Mouse (Mus musculus) midbrain, postnatal 0 days (tissue): Measurements from ENCODE around the gene Zfand6. TPM values are rescaled to one million over a fixed set of nuclear protein-coding genes. Genes with fewer than 3 reads are reported as not detected.

Experiments
- ATAC-seq: fragments of 200-750 bp; cut with Nextera tagmentation; 2 replicates; pipeline ENCODE4 v1.8.0; 2017; ENCODE audit warnings: moderate number of reproducible peaks, mild to moderate bottlenecking, moderate TSS enrichment, moderate library complexity; ENCODE audit not compliant: low FRiP score
- DNase-seq: peaks from one replicate; pipeline ENCODE4 v3.0.0-alpha.2; 2015; ENCODE audit warnings: low spot score
- H3K27ac ChIP-seq: fragments of 300-500 bp; sonication (generic); 2 replicates; pipeline ENCODE4 v1.5.1; 2014; ENCODE audit warnings: low read depth, mild to moderate bottlenecking, low read length, mixed read lengths
- H3K27me3 ChIP-seq: fragments of 300-500 bp; sonication (generic); 2 replicates; pipeline ENCODE4 v1.6.1; 2014; ENCODE audit warnings: low read length, control low read depth, mixed read lengths; ENCODE audit not compliant: insufficient read depth
- H3K36me3 ChIP-seq: fragments of 300-500 bp; sonication (generic); 2 replicates; pipeline ENCODE4 v1.6.1; 2014; ENCODE audit warnings: low read length, control low read depth, mixed read lengths; ENCODE audit not compliant: insufficient read depth
- H3K4me1 ChIP-seq: fragments of 300-500 bp; sonication (generic); 2 replicates; pipeline ENCODE4 v1.6.1; 2014; ENCODE audit warnings: mild to moderate bottlenecking, control low read depth, antibody characterized with exemption, low read length, mixed read lengths; ENCODE audit not compliant: insufficient read depth
- H3K4me2 ChIP-seq: fragments of 300-500 bp; sonication (generic); 2 replicates; pipeline ENCODE4 v1.6.1; 2014; ENCODE audit warnings: low read depth, mild to moderate bottlenecking, low read length, mixed read lengths; ENCODE audit not compliant: poor library complexity, severe bottlenecking
- H3K4me3 ChIP-seq: fragments of 300-500 bp; sonication (generic); 2 replicates; pipeline ENCODE4 v1.5.1; 2014; ENCODE audit warnings: low read depth, mild to moderate bottlenecking, low read length, moderate library complexity
- H3K9ac ChIP-seq: fragments of 300-500 bp; sonication (generic); replicated peaks from 2 replicates; pipeline ENCODE4 v1.6.1; 2014; ENCODE audit warnings: mild to moderate bottlenecking, low read length, moderate library complexity, mixed read lengths; ENCODE audit not compliant: poor library complexity, severe bottlenecking
- H3K9me3 ChIP-seq: fragments of 300-500 bp; sonication (generic); 2 replicates; pipeline ENCODE4 v1.6.1; 2016; ENCODE audit warnings: low read length, control low read depth
- CTCF ChIP-seq: IDR thresholded peaks from 2 replicates; pipeline ENCODE4 v1.5.1; 2016; ENCODE audit warnings: antibody characterized with exemption, mild to moderate bottlenecking
- WGBS: fragments of 180-500 bp; shearing (Covaris S2); extraction: QIAGEN DNeasy Blood & Tissue Kit; methylation state at CpG from one replicate; pipeline ENCODE4 v1.1.7; 2014; 5-methylcytosine and 5-hydroxymethylcytosine counted together
- polyA plus RNA-seq: library from polyadenylated mRNA; unstranded; fragments of >200 nt; fragmentation: Nextera tagmentation; extraction: Ambion mirVana; gene quantifications from 2 replicates; pipeline ENCODE4 v1.2.1, GENCODE M21; 2015
- total RNA-seq: library from RNA; depleted of rRNA; stranded (reverse); fragments of >200 nt; gene quantifications from 2 replicates; pipeline ENCODE4 v1.2.3, GENCODE M21; 2014; rRNA removed

Zfand6 gene
- total RNA-seq (73.8 and 82.5 TPM in 2 replicates), polyA plus RNA-seq (112 and 114 TPM in 2 replicates)

GRCm38 (mm10) chr7:84689251-84690100 lies at the start of gene Zfand6:
TSS of gene Zfand6 (minus strand) at chr7:84689959.
- WGBS, result under 1% methylated on average over 68 of the region's 87 CpGs
- Histone ChIP-seq H3K9ac (peak within 1 kb of the TSS; percentile 64), H3K4me2 (peak within 1 kb of the TSS; percentile 81), H3K9me3 (no peaks in the 10 kb centered on the region), H3K27ac (peak within 1 kb of the TSS; percentile 57; the same call in 1 of the 2 replicates), H3K4me3 (peak within 1 kb of the TSS; percentile 91), H3K27me3 (no peaks in the 10 kb centered on the region), H3K36me3 (no peaks in the 10 kb centered on the region), H3K4me1 (no peaks in the 10 kb centered on the region)
- ATAC-seq (peak; percentile 100), DNase-seq (peak; percentile 98)
- no peak; the same call in 1 of the 2 replicates for TF ChIP-seq CTCF

- no peak overlapping the region for H3K27ac ChIP-seq
- no peaks in the 10 kb centered on the region for H3K27me3 ChIP-seq
- H3K4me2 ChIP-seq, result no peak overlapping the region
- no peak overlapping the region for H3K9ac ChIP-seq
- H3K9me3 ChIP-seq, result no peaks in the 10 kb centered on the region
- 87% methylated on average over 2 of the region's 2 CpGs for WGBS
- no peaks in the 10 kb centered on the region for H3K36me3 ChIP-seq
- no peak for TF ChIP-seq CTCF
- no peak for DNase-seq
- no peak overlapping the region for H3K4me3 ChIP-seq
- no peaks in the 10 kb centered on the region for H3K4me1 ChIP-seq
- no peak for ATAC-seq
These were observed 47.0 kb upstream of the Zfand6 start for GRCm38 (mm10) chr7:84736803-84737202.

GRCm38 (mm10) chr7:84733038-84733437 lies 43.3 kb upstream of the Zfand6 start:
- TF ChIP-seq CTCF, result no peak
- Histone ChIP-seq H3K36me3 (no peaks in the 10 kb centered on the region), H3K4me2 (no peak overlapping the region), H3K27me3 (no peaks in the 10 kb centered on the region), H3K9me3 (no peaks in the 10 kb centered on the region), H3K9ac (no peak overlapping the region), H3K4me3 (no peak overlapping the region), H3K27ac (no peak overlapping the region), H3K4me1 (no peaks in the 10 kb centered on the region)
- 67% methylated on average over 1 of the region's 1 CpGs for WGBS
- ATAC-seq (no peak), DNase-seq (no peak)

GRCm38 (mm10) chr7:84732052-84732451 lies 42.3 kb upstream of the Zfand6 start:
- Histone ChIP-seq H3K4me2 (no peak overlapping the region), H3K9ac (no peak overlapping the region), H3K4me3 (no peak overlapping the region), H3K4me1 (no peaks in the 10 kb centered on the region), H3K9me3 (no peaks in the 10 kb centered on the region), H3K27ac (no peak overlapping the region), H3K36me3 (no peaks in the 10 kb centered on the region), H3K27me3 (no peaks in the 10 kb centered on the region)
- DNase-seq (no peak), ATAC-seq (no peak)
- WGBS, result 95% methylated on average over 1 of the region's 1 CpGs
- no peak for TF ChIP-seq CTCF

GRCm38 (mm10) chr7:84731076-84731475 lies 41.3 kb upstream of the Zfand6 start:
- Histone ChIP-seq H3K36me3 (no peaks in the 10 kb centered on the region), H3K4me3 (no peak overlapping the region), H3K27ac (no peak overlapping the region), H3K9ac (no peak overlapping the region), H3K9me3 (no peaks in the 10 kb centered on the region), H3K27me3 (no peaks in the 10 kb centered on the region), H3K4me2 (no peak overlapping the region), H3K4me1 (no peaks in the 10 kb centered on the region)
- 88% methylated on average over 3 of the region's 3 CpGs for WGBS
- no peak for DNase-seq
- TF ChIP-seq CTCF, result no peak
- no peak for ATAC-seq

- Histone ChIP-seq H3K9ac (no peak overlapping the region), H3K4me3 (no peak overlapping the region), H3K4me2 (no peak overlapping the region), H3K9me3 (no peaks in the 10 kb centered on the region), H3K27me3 (no peaks in the 10 kb centered on the region), H3K36me3 (no peaks in the 10 kb centered on the region), H3K4me1 (no peaks in the 10 kb centered on the region), H3K27ac (no peak overlapping the region)
- ATAC-seq (no peak), DNase-seq (no peak)
- no peak for TF ChIP-seq CTCF
- 76% methylated on average over 7 of the region's 7 CpGs for WGBS
These were observed 33.2 kb upstream of the Zfand6 start for GRCm38 (mm10) chr7:84722804-84723459.
